22 mouse cellular contexts compared by ENCODE assay signal in genomic region chr1:194616136-194616535, GRCm38 (mm10). TPM values are rescaled to one million over a fixed set of nuclear protein-coding genes. Genes with fewer than 3 reads are reported as not detected.
DNase-seq lines count a peak whose midpoint lies in the region; ATAC-seq lines count a peak whose summit lies in the region.
"Had no signal": no experiment of that assay in that cellular context is flagged by ENCODE, and none has a peak within 500 bp of the region (broad histone marks: within the 10 kb centered on the region; RNA-seq: fewer than 3 reads in every experiment).

No protein-coding gene starts in this region.

- H3K36me3 ChIP-seq in hindbrain, embryonic 11.5 days (ENCODE audit: control insufficient read depth, insufficient read depth, low read length), result no peaks in the 10 kb centered on the region
- no peaks in the 10 kb centered on the region for H3K36me3 ChIP-seq in hindbrain, embryonic 10.5 days
- no peaks in the 10 kb centered on the region for H3K36me3 ChIP-seq in forebrain, embryonic 14.5 days (ENCODE audit: control insufficient read depth, insufficient read depth, low read length)
- no peaks in the 10 kb centered on the region for H3K36me3 ChIP-seq in liver, embryonic 11.5 days (ENCODE audit: control insufficient read depth, insufficient read depth, low read length)
- H3K36me3 ChIP-seq: embryonic facial prominence, embryonic 12.5 days; G1E; heart, embryonic 13.5 days; hindbrain, embryonic 13.5 days had no signal

- ATAC-seq in hindbrain, embryonic 11.5 days (ENCODE audit: low FRiP score), result peak; percentile 6; the same call in 1 of the 2 replicates
- peak; percentile 11 for ATAC-seq in forebrain, embryonic 14.5 days
- no peak for ATAC-seq in liver, embryonic 11.5 days (replicated peaks; ENCODE audit: low FRiP score)
- ATAC-seq: hindbrain, postnatal 0 days; intestine, embryonic 16.5 days had no signal

- H3K27ac ChIP-seq in hindbrain, embryonic 11.5 days (ENCODE audit: low read depth, low read length), result no peak overlapping the region
- no peak overlapping the region for H3K27ac ChIP-seq in hindbrain, embryonic 10.5 days
- H3K27ac ChIP-seq in forebrain, embryonic 14.5 days (ENCODE audit: low read depth, low read length), result peak overlapping the region; percentile 23; the same call in 1 of the 2 replicates
- no peak overlapping the region for H3K27ac ChIP-seq in liver, embryonic 11.5 days (ENCODE audit: low read depth, low read length)
- H3K27ac ChIP-seq: embryonic facial prominence, embryonic 12.5 days; heart, embryonic 13.5 days; hindbrain, embryonic 13.5 days; hindbrain, postnatal 0 days had no signal

- H3K4me1 ChIP-seq in hindbrain, embryonic 11.5 days (replicated peaks; ENCODE audit: control insufficient read depth, insufficient read depth, low read length), result peaks cover 2% of the 10 kb centered on the region; the same call in 1 of the 2 replicates
- H3K4me1 ChIP-seq in hindbrain, embryonic 10.5 days (replicated peaks), result peaks cover 47% of the 10 kb centered on the region
- H3K4me1 ChIP-seq in forebrain, embryonic 14.5 days (ENCODE audit: control insufficient read depth, insufficient read depth, low read length), result peaks cover 23% of the 10 kb centered on the region
- H3K4me1 ChIP-seq in liver, embryonic 11.5 days (replicated peaks; ENCODE audit: control insufficient read depth, insufficient read depth, low read length), result peaks cover 11% of the 10 kb centered on the region

- DNase-seq in hindbrain, embryonic 11.5 days (ENCODE audit: low spot score), result no peak
- DNase-seq in hindbrain, embryonic 10.5 days (ENCODE audit: low spot score), result no peak
- peak; percentile 68 for DNase-seq in ES-CJ7 (ENCODE audit: low read depth, low spot score)
- peak; percentile 9 for DNase-seq in MEL-GATA-1-ER (ENCODE audit: extremely low read depth, low read depth)
- peak; percentile 87 for DNase-seq in forebrain, embryonic 14.5 days (ENCODE audit: low spot score)
- no peak for DNase-seq in liver, embryonic 11.5 days (ENCODE audit: low spot score)
- DNase-seq in urinary bladder, adult 2 months (ENCODE audit: low spot score), result no peak
- DNase-seq: adrenal gland, adult 8-10 months; adrenal gland, postnatal 36 days; cerebellum, adult 11 months; cerebellum, adult 8-10 months; cerebellum, postnatal 14 days; gastrocnemius, postnatal 36 days; heart, adult 11 months; heart, postnatal 36 days; kidney, adult 2 months had no signal

- no peaks in the 10 kb centered on the region for H3K9me3 ChIP-seq in hindbrain, embryonic 11.5 days (ENCODE audit: control insufficient read depth, low read length)
- H3K9me3 ChIP-seq in hindbrain, embryonic 10.5 days, result no peaks in the 10 kb centered on the region
- no peaks in the 10 kb centered on the region for H3K9me3 ChIP-seq in forebrain, embryonic 14.5 days (replicated peaks; ENCODE audit: control insufficient read depth, low read length)
- H3K9me3 ChIP-seq in liver, embryonic 11.5 days (ENCODE audit: control insufficient read depth, low read length), result no peaks in the 10 kb centered on the region
- H3K9me3 ChIP-seq: embryonic facial prominence, embryonic 12.5 days; G1E; heart, embryonic 13.5 days; hindbrain, embryonic 13.5 days had no signal

- 49% methylated on average over 1 of the region's 1 CpGs for WGBS in hindbrain, embryonic 11.5 days
- 65% methylated on average over 1 of the region's 1 CpGs for WGBS in hindbrain, embryonic 10.5 days
- WGBS in forebrain, embryonic 14.5 days, result 18% methylated on average over 1 of the region's 1 CpGs
- WGBS in liver, embryonic 11.5 days, result 90% methylated on average over 1 of the region's 1 CpGs

- H3K27me3 ChIP-seq in hindbrain, embryonic 11.5 days (ENCODE audit: control insufficient read depth, insufficient read depth, low read length), result no peaks in the 10 kb centered on the region
- no peaks in the 10 kb centered on the region for H3K27me3 ChIP-seq in hindbrain, embryonic 10.5 days (ENCODE audit: insufficient read depth, poor library complexity, severe bottlenecking)
- no peaks in the 10 kb centered on the region for H3K27me3 ChIP-seq in forebrain, embryonic 14.5 days (replicated peaks; ENCODE audit: control insufficient read depth, insufficient read depth, low read length)
- H3K27me3 ChIP-seq in liver, embryonic 11.5 days (replicated peaks; ENCODE audit: control insufficient read depth, insufficient read depth, low read length), result no peaks in the 10 kb centered on the region
- H3K27me3 ChIP-seq: embryonic facial prominence, embryonic 12.5 days; heart, embryonic 13.5 days; hindbrain, embryonic 13.5 days had no signal

- no peak overlapping the region for H3K4me3 ChIP-seq in hindbrain, embryonic 11.5 days (ENCODE audit: low read depth, low read length)
- H3K4me3 ChIP-seq in hindbrain, embryonic 10.5 days, result no peak overlapping the region
- no peak overlapping the region for H3K4me3 ChIP-seq in forebrain, embryonic 14.5 days (ENCODE audit: low read depth, low read length)
- H3K4me3 ChIP-seq in liver, embryonic 11.5 days (ENCODE audit: low read depth, low read length), result no peak overlapping the region
- H3K4me3 ChIP-seq: embryonic facial prominence, embryonic 12.5 days; heart, embryonic 13.5 days; hindbrain, embryonic 13.5 days had no signal

- H3K9ac ChIP-seq in hindbrain, embryonic 11.5 days (ENCODE audit: low read depth, low read length), result no peak overlapping the region
- H3K9ac ChIP-seq in forebrain, embryonic 14.5 days (ENCODE audit: low read length), result no peak overlapping the region
- H3K9ac ChIP-seq in liver, embryonic 11.5 days (ENCODE audit: low read depth, low read length), result no peak overlapping the region
- H3K9ac ChIP-seq: embryonic facial prominence, embryonic 12.5 days; heart, embryonic 13.5 days; hindbrain, embryonic 13.5 days had no signal

- no peak overlapping the region for H3K4me2 ChIP-seq in hindbrain, embryonic 11.5 days (replicated peaks; ENCODE audit: low read depth, low read length)
- H3K4me2 ChIP-seq in forebrain, embryonic 14.5 days (ENCODE audit: low read length), result no peak overlapping the region
- no peak overlapping the region for H3K4me2 ChIP-seq in liver, embryonic 11.5 days
- H3K4me2 ChIP-seq: embryonic facial prominence, embryonic 12.5 days; heart, embryonic 13.5 days; hindbrain, embryonic 13.5 days had no signal

RNA-seq across cellular contexts. Expression of gene Plxna2, which starts 1.9 kb away (rescaled TPM):
- polyA plus RNA-seq in hindbrain, embryonic 11.5 days (2014; fragmentation: Nextera tagmentation; extraction: Ambion mirVana), result 23.2 and 25.4 TPM in 2 replicates
- 17.5 and 23.9 TPM in 2 replicates for polyA plus RNA-seq in hindbrain, embryonic 10.5 days (2016; fragmentation: Nextera tagmentation; extraction: Ambion mirVana)
- polyA plus RNA-seq in forebrain, embryonic 14.5 days (2014; fragmentation: Nextera tagmentation; extraction: Ambion mirVana), result 54.7 and 65.7 TPM in 2 replicates
- 4.8 and 4.9 TPM in 2 replicates for polyA plus RNA-seq in liver, embryonic 11.5 days (2014; fragmentation: Nextera tagmentation; extraction: Ambion mirVana)
- polyA plus RNA-seq in urinary bladder, adult 2 months (2012; rRNA removed), result 9.7 and 10.5 TPM in 2 replicates
- polyA plus RNA-seq: G1E had no signal

Comparison
In these comparisons a context has a peak if more than half of its experiments do, and no peak if none do; other contexts are left out.
1. DNase-seq: peak in ES-CJ7 (single experiment), MEL-GATA-1-ER (single experiment) and forebrain, embryonic 14.5 days (single experiment); none in hindbrain, embryonic 11.5 days (single experiment), hindbrain, embryonic 10.5 days (single experiment), liver, embryonic 11.5 days (single experiment) and urinary bladder, adult 2 months (single experiment).